ENCODE assay signal across 8 mouse cellular contexts in genomic region chr5:23787536-23788389, GRCm38 (mm10). TPM values are rescaled to one million over a fixed set of nuclear protein-coding genes. Genes with fewer than 3 reads are reported as not detected.
DNase-seq lines count a peak whose midpoint lies in the region; ATAC-seq and TF ChIP-seq lines count a peak whose summit lies in the region.

Rint1 (plus strand) TSS chr5:23787711.

- peak; percentile 95 to 96 for DNase-seq in CD8-positive naive resting alpha-beta T cell, adult 2 months (ENCODE audit: low read depth in 2 of 2, low spot score in 2 of 2)
- DNase-seq in c-Kit-positive CD71-negative TER-119-negative erythroid progenitor cells, embryonic 14.5 days (ENCODE audit: low read depth) = peak; percentile 93
- peak; percentile 97 for DNase-seq in forebrain, embryonic 10.5 days (ENCODE audit: extremely low spot score, low spot score)
- DNase-seq in kidney, postnatal 25 days = peak; percentile 94 to 99
- DNase-seq in liver, embryonic 14.5 days (ENCODE audit: low read depth in 3 of 3, low spot score in 3 of 3) = peak; percentile 85 to 86 (median 85)
- DNase-seq in neural tube, embryonic 11.5 days (ENCODE audit: low spot score) = peak; percentile 94
- DNase-seq in stomach, postnatal 0 days (ENCODE audit: low spot score) = peak; percentile 95

- WGBS in forebrain, embryonic 10.5 days = 4% methylated on average over 47 of the region's 47 CpGs
- 2% methylated on average over 47 of the region's 47 CpGs for WGBS in heart, embryonic 15.5 days
- WGBS in liver, embryonic 14.5 days (ENCODE audit: insufficient replicate concordance) = 1% methylated on average over 47 of the region's 47 CpGs
- WGBS in neural tube, embryonic 11.5 days = 4% methylated on average over 47 of the region's 47 CpGs
- WGBS in stomach, postnatal 0 days = 2% methylated on average over 47 of the region's 47 CpGs

- peak; percentile 23; the same call in 1 of the 2 replicates for TF ChIP-seq EP300 in liver, embryonic 14.5 days (IDR thresholded peaks at IDR 0.05; ENCODE audit: low read depth)
- peak; percentile 30 for TF ChIP-seq EP300 in stomach, postnatal 0 days (optimal IDR thresholded peaks at IDR 0.05)

- H3K9me3 ChIP-seq in forebrain, embryonic 10.5 days = no peaks in the 10 kb centered on the region
- H3K9me3 ChIP-seq in heart, embryonic 15.5 days (replicated peaks) = no peaks in the 10 kb centered on the region
- no peaks in the 10 kb centered on the region for H3K9me3 ChIP-seq in liver, embryonic 14.5 days (ENCODE audit: control insufficient read depth, low read length)
- no peaks in the 10 kb centered on the region for H3K9me3 ChIP-seq in neural tube, embryonic 11.5 days (ENCODE audit: control insufficient read depth, low read length)
- H3K9me3 ChIP-seq in stomach, postnatal 0 days (ENCODE audit: control insufficient read depth, low read length) = no peaks in the 10 kb centered on the region

- peak within 1 kb of the TSS; percentile 96 for H3K4me3 ChIP-seq in forebrain, embryonic 10.5 days
- H3K4me3 ChIP-seq in heart, embryonic 15.5 days = peak within 1 kb of the TSS; percentile 93
- H3K4me3 ChIP-seq in liver, embryonic 14.5 days (ENCODE audit: insufficient read depth in 1 of 2, low read depth in 2 of 2, low read length in 2 of 2) = peak within 1 kb of the TSS; percentile 88 to 89
- H3K4me3 ChIP-seq in neural tube, embryonic 11.5 days (ENCODE audit: low read depth, low read length) = peak within 1 kb of the TSS; percentile 88
- H3K4me3 ChIP-seq in stomach, postnatal 0 days (ENCODE audit: low read depth, low read length) = peak within 1 kb of the TSS; percentile 96

- H3K4me2 ChIP-seq in heart, embryonic 15.5 days = peak within 1 kb of the TSS; percentile 86
- peak within 1 kb of the TSS; percentile 91 for H3K4me2 ChIP-seq in liver, embryonic 14.5 days (ENCODE audit: low read depth)
- H3K4me2 ChIP-seq in neural tube, embryonic 11.5 days (ENCODE audit: low read depth) = peak within 1 kb of the TSS; percentile 86
- peak within 1 kb of the TSS; percentile 92 for H3K4me2 ChIP-seq in stomach, postnatal 0 days (replicated peaks; ENCODE audit: low read depth)

- H3K4me1 ChIP-seq in forebrain, embryonic 10.5 days = peaks cover 23% of the 10 kb centered on the region
- H3K4me1 ChIP-seq in heart, embryonic 15.5 days (replicated peaks) = peaks cover 16% of the 10 kb centered on the region
- peaks cover 13 to 16% of the 10 kb centered on the region in 2 experiments for H3K4me1 ChIP-seq in liver, embryonic 14.5 days (replicated peaks; ENCODE audit: control insufficient read depth in 2 of 2, insufficient read depth in 2 of 2, low read length in 1 of 2)
- peaks cover 8% of the 10 kb centered on the region for H3K4me1 ChIP-seq in neural tube, embryonic 11.5 days (ENCODE audit: control insufficient read depth, insufficient read depth, low read length)
- no peaks in the 10 kb centered on the region for H3K4me1 ChIP-seq in stomach, postnatal 0 days (replicated peaks; ENCODE audit: control insufficient read depth, insufficient read depth)

- peak within 1 kb of the TSS; percentile 91 for H3K27ac ChIP-seq in forebrain, embryonic 10.5 days
- peak within 1 kb of the TSS; percentile 85 for H3K27ac ChIP-seq in heart, embryonic 15.5 days
- peak within 1 kb of the TSS; percentile 58 for H3K27ac ChIP-seq in liver, embryonic 14.5 days
- H3K27ac ChIP-seq in neural tube, embryonic 11.5 days (ENCODE audit: low read depth, low read length) = no peak within 1 kb of the TSS; the same call in 1 of the 2 replicates
- peak within 1 kb of the TSS; percentile 95 for H3K27ac ChIP-seq in stomach, postnatal 0 days (replicated peaks)

- peak; percentile 100 for TF ChIP-seq CTCF in liver, embryonic 14.5 days (IDR thresholded peaks at IDR 0.05; ENCODE audit: low read depth)
- peak; percentile 99 for TF ChIP-seq CTCF in stomach, postnatal 0 days (IDR thresholded peaks at IDR 0.05; ENCODE audit: low read depth)

- peaks cover 19% of the 10 kb centered on the region for H3K36me3 ChIP-seq in forebrain, embryonic 10.5 days (replicated peaks)
- H3K36me3 ChIP-seq in heart, embryonic 15.5 days = peaks cover 20% of the 10 kb centered on the region; the same call in 1 of the 2 replicates
- H3K36me3 ChIP-seq in liver, embryonic 14.5 days (replicated peaks; ENCODE audit: control insufficient read depth, insufficient read depth, low read depth) = peaks cover 16% of the 10 kb centered on the region
- H3K36me3 ChIP-seq in neural tube, embryonic 11.5 days (ENCODE audit: control insufficient read depth, insufficient read depth, low read length) = no peaks in the 10 kb centered on the region
- H3K36me3 ChIP-seq in stomach, postnatal 0 days (ENCODE audit: control insufficient read depth, insufficient read depth, low read length) = no peaks in the 10 kb centered on the region; the same call in 1 of the 2 replicates

- H3K27me3 ChIP-seq in forebrain, embryonic 10.5 days (ENCODE audit: poor library complexity, severe bottlenecking) = no peaks in the 10 kb centered on the region
- no peaks in the 10 kb centered on the region for H3K27me3 ChIP-seq in heart, embryonic 15.5 days
- H3K27me3 ChIP-seq in liver, embryonic 14.5 days (ENCODE audit: control insufficient read depth, insufficient read depth, low read length) = no peaks in the 10 kb centered on the region
- H3K27me3 ChIP-seq in neural tube, embryonic 11.5 days (ENCODE audit: control insufficient read depth, insufficient read depth, low read length) = no peaks in the 10 kb centered on the region
- H3K27me3 ChIP-seq in stomach, postnatal 0 days (ENCODE audit: control insufficient read depth, insufficient read depth, low read length) = no peaks in the 10 kb centered on the region

- peak; percentile 85 for ATAC-seq in heart, embryonic 15.5 days (replicated peaks; ENCODE audit: insufficient number of reproducible peaks, insufficient read depth, low FRiP score, low read depth)
- peak; percentile 77 for ATAC-seq in liver, embryonic 14.5 days (ENCODE audit: insufficient read depth)
- peak; percentile 82 for ATAC-seq in neural tube, embryonic 11.5 days (ENCODE audit: insufficient read depth, low FRiP score, low TSS enrichment)
- ATAC-seq in stomach, postnatal 0 days (ENCODE audit: low FRiP score, low TSS enrichment) = peak; percentile 86

- peak within 1 kb of the TSS; percentile 92 for H3K9ac ChIP-seq in heart, embryonic 15.5 days
- peak within 1 kb of the TSS; percentile 92 for H3K9ac ChIP-seq in liver, embryonic 14.5 days (replicated peaks)
- peak within 1 kb of the TSS; percentile 82 for H3K9ac ChIP-seq in neural tube, embryonic 11.5 days (ENCODE audit: low read length)
- peak within 1 kb of the TSS; percentile 94 for H3K9ac ChIP-seq in stomach, postnatal 0 days (ENCODE audit: low read length)

RNA-seq across cellular contexts. Expression of gene Rint1, which starts in this region (rescaled TPM):
- 31.0 and 35.3 TPM in 2 replicates for polyA plus RNA-seq in forebrain, embryonic 10.5 days (2016; fragmentation: Nextera tagmentation; extraction: Ambion mirVana)
- 26.0 and 27.3 TPM in 2 replicates for polyA plus RNA-seq in heart, embryonic 15.5 days (2015; fragmentation: Nextera tagmentation; extraction: Ambion mirVana)
- polyA plus RNA-seq in liver, embryonic 14.5 days (2012; rRNA removed) = 11.3 and 14.2 TPM in 2 replicates
- 12.6 and 16.4 TPM in 2 replicates for polyA plus RNA-seq in liver, embryonic 14.5 days (2014; fragmentation: Nextera tagmentation; extraction: Ambion mirVana)
- 27.1 TPM in 2 replicates for polyA plus RNA-seq in neural tube, embryonic 11.5 days (2014; fragmentation: Nextera tagmentation; extraction: Ambion mirVana)
- 28.9 and 30.0 TPM in 2 replicates for polyA plus RNA-seq in stomach, postnatal 0 days (2015; fragmentation: Nextera tagmentation; extraction: Ambion mirVana)
